Comparison of ENCODE assay signal across 20 mouse cellular contexts in genomic region chr9:115349106-115349505, GRCm38 (mm10).
"Had no signal": no experiment of that assay in that cellular context is flagged by ENCODE, and none has a peak within 500 bp of the region (broad histone marks: within the 10 kb centered on the region; RNA-seq: fewer than 3 reads in every experiment).

No protein-coding gene starts in this region.

- H3K9me3 ChIP-seq: limb, embryonic 12.5 days; limb, embryonic 15.5 days; midbrain, embryonic 12.5 days; midbrain, embryonic 15.5 days; neural tube, embryonic 12.5 days; neural tube, embryonic 15.5 days; stomach, embryonic 15.5 days had no signal

- H3K36me3 ChIP-seq: limb, embryonic 12.5 days; limb, embryonic 15.5 days; midbrain, embryonic 12.5 days; midbrain, embryonic 15.5 days; neural tube, embryonic 12.5 days; neural tube, embryonic 15.5 days; stomach, embryonic 15.5 days had no signal

- H3K4me3 ChIP-seq: layer of hippocampus, adult 2 months; limb, embryonic 12.5 days; limb, embryonic 15.5 days; midbrain, embryonic 12.5 days; midbrain, embryonic 15.5 days; neural tube, embryonic 12.5 days; neural tube, embryonic 15.5 days; stomach, embryonic 15.5 days had no signal

- H3K27ac ChIP-seq: kidney, postnatal 0 days; layer of hippocampus, adult 2 months; limb, embryonic 12.5 days; limb, embryonic 15.5 days; liver, embryonic 14.5 days; macrophage; midbrain, embryonic 12.5 days; midbrain, embryonic 15.5 days; neural tube, embryonic 12.5 days; neural tube, embryonic 15.5 days; stomach, embryonic 15.5 days had no signal

- H3K4me1 ChIP-seq: midbrain, embryonic 12.5 days; midbrain, embryonic 15.5 days; neural tube, embryonic 12.5 days; neural tube, embryonic 15.5 days; stomach, embryonic 15.5 days had no signal

- H3K4me2 ChIP-seq: limb, embryonic 12.5 days; limb, embryonic 15.5 days; liver, embryonic 11.5 days; lung, embryonic 14.5 days; midbrain, embryonic 12.5 days; midbrain, embryonic 15.5 days; neural tube, embryonic 12.5 days; neural tube, embryonic 15.5 days; stomach, embryonic 15.5 days had no signal

- ATAC-seq: liver, postnatal 0 days; lung, postnatal 0 days; midbrain, embryonic 15.5 days had no signal

- H3K9ac ChIP-seq: limb, embryonic 12.5 days; limb, embryonic 15.5 days; liver, embryonic 14.5 days; liver, postnatal 0 days; lung, embryonic 14.5 days; midbrain, embryonic 12.5 days; midbrain, embryonic 15.5 days; neural tube, embryonic 12.5 days; neural tube, embryonic 15.5 days; stomach, embryonic 15.5 days had no signal

- H3K27me3 ChIP-seq: midbrain, embryonic 12.5 days; midbrain, embryonic 15.5 days; neural tube, embryonic 12.5 days; neural tube, embryonic 15.5 days; stomach, embryonic 15.5 days had no signal

- DNase-seq: kidney, postnatal 25 days; liver, postnatal 0 days; lung, embryonic 14.5 days; right cerebral cortex, adult 18-20 months; right cerebral cortex, postnatal 14 days; right cerebral cortex, postnatal 4 days; thymus, postnatal 25 days had no signal
